Mouse (Mus musculus) left cerebral cortex, adult 2 months (tissue): ENCODE data around the gene Mark2. TPM values are rescaled to one million over a fixed set of nuclear protein-coding genes. Genes with fewer than 3 reads are reported as not detected.
A peak's percentile ranks its signal among the peaks of the same experiment; 100 is the strongest.

Experiments used
- DNase-seq, 2 experiments: peaks; one replicate each; pipeline ENCODE4 v3.0.0; 2021 to 2022; ENCODE audit warnings: low spot score in 2 of 2, mixed read lengths in 1 of 2; ENCODE audit errors: extremely low spot score in 1 of 2
- H3K27ac ChIP-seq: fragments of 200-600 bp; 2 replicates; pipeline ENCODE4 v1.8.1; 2022
- H3K4me3 ChIP-seq: fragments of 200-600 bp; 2 replicates; pipeline ENCODE4 v1.8.1; 2022
- CTCF ChIP-seq: fragments of 200-600 bp; IDR thresholded peaks from 2 replicates; pipeline ENCODE4 v1.8.1; 2022; ENCODE audit warnings: antibody characterized with exemption, mild to moderate bottlenecking, moderate library complexity
- intact Hi-C: fragments of 180-260 bp; cut with DNase I; formaldehyde crosslinking; loops from one replicate; pipeline ENCODE4 v1.15.1; 2025
- total RNA-seq, 2 experiments: library from RNA; stranded (reverse); gene quantifications; 2 replicates each; pipeline ENCODE4 v1.2.3; 2021

Mark2 gene
- total RNA-seq, 2 experiments from 2014 or later: 133 to 148 TPM

DNA sequence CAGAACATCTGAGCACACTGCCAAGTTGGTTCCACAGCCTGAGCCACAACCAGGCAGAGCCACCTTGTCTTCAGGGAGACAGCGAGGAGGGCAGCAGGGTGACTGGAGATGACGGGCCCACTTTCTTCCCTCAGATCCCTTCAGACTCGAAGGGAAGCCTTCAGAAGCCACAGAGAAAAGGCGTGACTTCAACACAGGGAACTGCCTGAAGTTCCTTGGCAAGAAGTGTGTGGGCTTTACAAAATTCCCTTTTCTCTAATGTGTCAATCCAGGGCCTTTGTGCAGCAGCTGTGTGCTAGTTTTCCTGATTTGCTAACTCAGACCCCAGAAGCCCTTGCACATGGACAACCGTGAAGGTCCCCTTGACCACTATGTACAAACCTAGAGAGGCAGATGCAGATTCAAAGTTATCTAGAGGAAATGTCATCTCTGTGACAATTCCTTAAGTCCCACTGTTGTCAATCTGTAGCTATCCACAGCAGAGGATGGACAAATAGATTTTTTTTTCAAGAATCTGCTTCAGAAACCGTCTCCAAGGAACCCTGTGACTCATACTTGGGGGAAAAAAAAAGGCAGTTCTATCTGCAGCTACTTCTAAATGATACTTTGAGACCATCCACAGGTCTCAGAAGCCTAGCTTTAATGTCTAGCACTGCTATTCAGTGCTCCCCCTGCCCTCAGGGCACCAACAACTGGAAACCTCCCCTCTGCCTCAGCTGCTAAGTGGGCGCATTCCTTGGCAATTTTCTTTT is 49.5 kb downstream of the Mark2 start:
- DNase-seq: no peak
- H3K27ac ChIP-seq: peak overlapping the region; percentile 51
- intact Hi-C loops: no loop called here
- no peak overlapping the region for H3K4me3 ChIP-seq
- no peak for TF ChIP-seq CTCF

DNA sequence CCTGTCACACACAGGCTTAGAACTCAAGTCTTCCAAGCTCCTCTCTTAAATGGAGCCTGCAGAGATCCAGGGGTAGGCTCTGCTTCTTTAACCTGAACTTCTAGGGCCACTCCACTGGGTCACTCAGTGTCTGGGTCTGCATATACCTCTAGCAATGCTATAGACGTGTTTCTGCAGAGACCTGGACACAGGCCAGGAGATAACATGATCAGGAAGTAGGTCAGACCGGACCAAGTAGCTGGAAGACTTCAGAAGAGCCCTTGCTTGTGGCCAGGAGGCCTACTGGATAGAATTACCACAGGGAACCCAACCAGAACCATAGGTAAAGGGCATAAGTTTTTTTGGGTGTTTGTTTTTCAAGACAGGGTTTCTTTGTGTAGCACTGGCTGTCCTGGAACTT is 51.9 kb downstream of the Mark2 start:
- intact Hi-C loops: no loop called here
- DNase-seq: no peak
- no peak for TF ChIP-seq CTCF
- Histone ChIP-seq H3K27ac (peak overlapping the region; percentile 11; the same call in 1 of the 2 replicates), H3K4me3 (no peak overlapping the region)

DNA sequence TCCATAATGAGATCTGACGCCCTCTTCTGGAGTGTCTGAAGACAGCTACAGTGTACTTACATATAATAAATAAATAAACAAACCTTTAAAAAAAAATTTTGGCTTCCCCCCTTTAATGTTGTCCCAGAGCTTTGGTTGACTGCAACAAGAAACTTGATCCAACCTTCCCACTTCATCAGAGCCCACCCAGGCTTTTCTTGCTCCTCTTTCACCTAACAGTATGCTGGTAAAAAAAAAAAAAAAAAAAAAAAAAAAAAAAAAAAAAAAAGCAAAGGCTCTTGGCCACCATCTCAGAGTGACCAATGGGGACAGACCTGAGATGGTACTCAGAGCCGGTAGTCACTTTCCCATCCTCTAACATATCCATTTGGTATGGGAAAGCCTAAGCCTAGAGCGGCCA is 53.4 kb downstream of the Mark2 start:
- Histone ChIP-seq H3K27ac (no peak overlapping the region), H3K4me3 (no peak overlapping the region)
- no peak for DNase-seq
- intact Hi-C loops: no loop called here
- TF ChIP-seq CTCF: no peak; the same call in 1 of the 2 replicates

DNA sequence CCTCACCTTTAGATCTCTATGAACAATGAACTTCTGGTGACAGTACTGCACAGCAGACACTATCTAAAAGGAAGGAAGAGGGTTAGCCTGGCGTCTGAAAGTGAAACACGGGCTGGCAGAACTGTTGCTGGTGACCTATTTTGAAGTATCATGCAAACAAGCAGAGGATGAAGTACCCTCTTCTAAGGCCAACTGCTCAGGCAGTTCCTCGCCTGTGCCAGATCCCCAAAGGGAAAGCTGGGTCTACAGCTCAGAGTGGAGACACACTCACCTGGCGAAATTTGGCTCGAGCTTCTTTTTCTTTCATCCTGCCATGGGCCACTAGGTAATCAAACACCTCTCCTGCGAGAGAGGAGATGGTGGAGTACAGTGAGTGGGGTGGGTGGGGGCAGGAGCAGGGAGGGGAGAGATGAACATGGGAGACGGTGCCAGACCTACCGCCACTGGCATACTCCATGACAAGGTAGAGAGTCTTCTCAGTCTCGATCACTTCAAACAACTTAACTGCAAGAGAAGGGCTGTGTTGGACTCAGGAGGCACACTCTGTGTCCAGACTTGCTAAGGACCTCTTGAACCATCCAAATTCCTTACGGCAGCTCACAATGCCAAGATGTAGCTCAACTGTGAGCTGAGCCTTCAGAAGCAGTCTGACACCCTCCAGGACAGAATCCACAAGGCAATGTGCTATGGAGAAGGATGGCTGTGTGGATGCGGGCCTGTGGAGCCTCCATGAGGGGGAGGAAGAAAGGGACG is 54.9 kb downstream of the Mark2 start:
- intact Hi-C loops: no loop called here
- TF ChIP-seq CTCF: no peak
- DNase-seq: no peak
- peak overlapping the region; percentile 75; the same call in 1 of the 2 replicates for H3K27ac ChIP-seq
- no peak overlapping the region for H3K4me3 ChIP-seq

DNA sequence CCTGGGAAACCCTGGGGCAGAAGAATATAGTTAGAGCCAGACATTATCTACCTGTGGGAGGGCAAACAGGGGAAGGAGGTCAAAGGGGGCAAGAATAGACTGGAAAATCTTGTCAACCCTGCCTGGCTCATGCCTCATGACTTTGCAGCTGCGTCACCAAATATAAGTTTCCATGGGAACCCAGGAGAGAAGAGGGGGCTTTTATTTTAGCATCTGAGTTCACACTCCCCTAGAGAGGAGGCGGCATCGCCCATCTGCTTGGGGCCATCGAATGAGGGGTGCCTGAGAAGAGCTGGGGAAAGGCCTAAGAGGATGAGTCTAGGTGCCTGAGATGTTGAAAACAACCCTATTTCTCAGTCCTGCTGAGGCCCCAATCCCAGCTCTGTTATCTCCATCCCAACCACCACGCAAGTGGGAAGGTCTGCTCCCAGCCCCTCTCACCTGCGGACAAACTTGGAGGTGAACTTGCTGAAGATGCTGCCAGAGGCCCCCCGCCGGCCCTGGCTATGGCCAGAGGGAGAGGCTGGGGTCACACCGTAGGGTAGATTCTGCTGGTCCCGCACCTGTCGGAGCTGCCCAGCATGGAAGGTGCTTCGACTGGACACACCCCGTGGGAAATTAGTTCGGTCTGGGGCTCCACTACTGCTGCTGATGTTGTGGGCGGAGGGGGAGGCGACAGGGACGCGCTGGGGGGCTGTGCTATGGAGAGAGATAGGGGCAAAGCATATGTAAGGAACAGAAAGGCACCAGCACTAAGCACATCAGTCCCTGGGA is 60.9 kb downstream of the Mark2 start:
- Histone ChIP-seq H3K27ac (peak overlapping the region; percentile 97), H3K4me3 (no peak overlapping the region)
- TF ChIP-seq CTCF: no peak
- intact Hi-C loops: loop anchor here (2.0 kb wide), 1 partner anchor 60 kb away; the partner anchor contains the start of gene Mark2
- DNase-seq: peak; percentile 71 to 73

DNA sequence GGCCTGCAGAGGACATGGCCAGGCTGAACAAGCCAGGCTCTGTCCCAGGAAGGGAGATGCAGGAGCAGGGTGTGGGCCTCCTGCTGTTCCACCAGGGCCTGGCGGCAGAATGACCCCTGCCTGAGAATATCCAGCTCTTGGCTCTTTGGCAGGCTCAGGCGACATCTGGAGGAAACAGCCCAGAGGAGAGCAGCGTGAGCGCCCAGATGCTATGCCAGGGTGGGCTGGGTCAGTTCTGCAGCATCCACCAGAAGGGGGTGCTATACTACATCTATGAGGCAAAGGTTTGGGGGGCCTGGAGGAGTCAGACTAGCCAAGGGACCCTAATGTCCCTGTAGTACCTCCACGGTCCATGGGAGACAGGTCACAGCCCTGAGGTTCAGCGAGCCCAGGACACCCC is 62.5 kb downstream of the Mark2 start:
- peak overlapping the region; percentile 97 for H3K27ac ChIP-seq
- peak; percentile 69 for TF ChIP-seq CTCF
- intact Hi-C loops: no loop called here

DNA sequence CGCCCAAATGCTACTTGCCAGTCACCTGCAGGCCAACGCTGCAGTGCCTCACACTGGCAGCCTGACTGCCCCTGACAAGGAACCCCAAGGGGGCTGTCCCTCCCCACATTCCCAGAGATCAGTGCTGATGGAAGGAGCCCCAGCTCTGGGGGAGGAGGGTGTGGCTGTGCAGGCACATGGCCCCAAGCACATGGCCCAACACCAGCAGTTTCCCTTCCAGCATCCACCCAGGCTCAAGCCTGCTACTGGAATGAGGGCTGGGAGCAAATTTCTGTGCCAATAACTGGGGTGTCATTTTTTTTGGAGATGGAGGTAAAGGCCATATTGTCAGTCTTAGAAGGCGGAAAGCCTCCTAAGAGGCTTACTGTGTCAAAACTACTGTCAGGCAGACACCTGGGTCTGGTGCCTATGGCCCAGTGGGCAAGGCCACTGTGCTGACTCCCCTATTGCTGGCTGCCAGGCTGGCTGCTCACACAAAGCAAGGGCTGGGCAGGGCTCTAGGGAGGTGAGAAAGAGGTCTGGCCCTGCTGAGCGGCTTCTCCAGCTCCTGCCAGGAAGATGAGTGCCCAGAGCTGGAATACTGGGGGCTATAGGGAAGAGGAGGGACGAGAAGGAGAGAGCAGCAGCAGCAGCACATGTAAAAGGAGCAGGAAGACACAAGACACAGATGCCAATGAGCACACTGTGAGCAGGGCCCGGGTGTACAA is 63.3 kb downstream of the Mark2 start:
- intact Hi-C loops: no loop called here
- H3K4me3 ChIP-seq: no peak overlapping the region
- DNase-seq: no peak
- H3K27ac ChIP-seq: peak overlapping the region; percentile 97
- no peak for TF ChIP-seq CTCF

More for the DNA sequence above, 62.5 kb downstream of the Mark2 start:
- H3K4me3 ChIP-seq: no peak overlapping the region
- DNase-seq: no peak

DNA sequence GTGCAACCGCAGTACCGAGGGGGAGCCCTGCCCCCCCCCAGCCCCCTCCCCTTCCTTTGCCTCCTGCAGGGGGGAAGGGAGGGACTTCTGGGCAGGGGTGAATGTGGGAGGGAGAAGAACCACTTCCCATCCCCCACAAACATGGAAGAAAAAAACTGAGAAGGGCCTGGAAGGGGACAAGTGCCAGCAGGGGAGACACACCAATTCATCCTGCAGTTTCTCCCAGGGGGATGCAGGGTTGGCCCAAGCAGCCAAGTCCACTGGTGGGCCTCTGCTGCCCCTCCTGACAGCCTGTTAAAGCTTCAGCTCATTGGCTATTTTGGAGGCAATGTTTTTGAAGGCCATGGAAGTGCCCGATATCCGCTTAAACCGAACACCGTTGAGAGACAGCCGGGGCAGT is 64.9 kb downstream of the Mark2 start:
- no peak overlapping the region for H3K27ac ChIP-seq
- no peak overlapping the region for H3K4me3 ChIP-seq
- intact Hi-C loops: no loop called here
- DNase-seq: no peak
- no peak for TF ChIP-seq CTCF

DNA sequence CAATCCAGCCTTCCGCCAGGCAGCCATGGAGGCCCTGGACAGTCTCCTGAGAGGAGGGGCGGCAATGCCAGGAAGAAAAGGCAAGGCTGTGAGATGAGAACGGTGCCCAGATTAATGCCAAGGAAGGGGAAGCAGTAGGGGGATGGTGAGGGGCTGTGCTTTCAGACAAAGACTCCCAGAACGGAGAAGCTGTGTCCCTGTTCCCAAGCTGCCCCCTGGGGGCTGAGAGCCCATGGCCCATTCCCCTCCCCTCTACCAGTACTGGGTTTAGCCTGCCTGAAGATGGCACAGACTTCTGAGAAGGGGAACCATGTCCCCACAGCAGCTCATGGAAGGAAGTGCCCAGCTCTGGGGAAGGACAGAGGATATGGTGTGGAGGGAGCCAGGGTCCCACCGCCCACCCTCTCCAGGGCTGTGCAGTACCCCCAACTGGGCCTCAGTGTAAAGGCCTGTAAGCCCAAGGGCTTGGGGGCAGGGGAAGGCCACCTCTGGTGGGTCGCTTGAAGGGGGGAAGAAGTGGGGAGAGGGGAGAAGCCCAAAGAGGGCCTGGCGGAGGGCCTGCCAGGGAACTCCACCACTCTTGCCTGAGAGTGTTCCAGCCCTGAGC is 65.5 kb downstream of the Mark2 start:
- no peak for DNase-seq
- Histone ChIP-seq H3K27ac (peak overlapping the region; percentile 33; the same call in 1 of the 2 replicates), H3K4me3 (no peak overlapping the region)
- intact Hi-C loops: no loop called here
- no peak for TF ChIP-seq CTCF

DNA sequence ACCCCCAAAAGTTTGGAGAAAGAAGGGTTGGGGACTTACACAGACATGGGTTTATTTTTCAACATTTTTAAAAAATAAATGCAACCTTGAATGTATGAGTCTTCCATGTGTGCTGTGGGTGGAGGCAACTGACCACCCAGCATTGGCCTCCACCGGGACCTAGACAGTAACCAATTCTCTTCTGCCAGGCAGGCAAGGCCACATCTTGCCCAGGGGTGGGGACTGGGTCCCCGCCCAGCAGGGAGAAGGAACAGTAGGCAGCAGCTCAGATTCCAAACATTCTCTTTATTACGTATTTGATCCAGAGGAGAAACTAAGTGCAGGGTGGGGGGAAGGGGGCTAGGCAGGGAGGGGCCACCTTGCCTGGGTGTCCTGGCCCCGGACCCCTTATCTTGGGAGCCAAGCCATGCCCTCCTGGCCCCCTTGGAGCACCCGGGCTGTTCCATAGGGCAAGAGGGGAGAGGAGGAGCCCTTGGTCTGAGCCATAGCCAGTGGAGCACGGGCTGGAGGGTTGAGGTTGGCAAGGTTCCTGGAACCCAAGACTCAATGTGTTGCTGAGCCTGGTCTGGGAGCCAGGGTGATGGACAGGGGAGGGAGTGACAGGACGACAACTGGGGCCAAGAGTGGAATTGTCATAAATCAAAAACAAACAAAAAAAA is 66.4 kb downstream of the Mark2 start:
- intact Hi-C loops: no loop called here
- no peak for TF ChIP-seq CTCF
- Histone ChIP-seq H3K27ac (peak overlapping the region; percentile 80), H3K4me3 (no peak overlapping the region)
- no peak for DNase-seq
